Mouse (Mus musculus) lung, adult 2 months (tissue): Measurements from ENCODE around the gene Mapk8ip3.

Source experiments
- CTCF ChIP-seq: fragments of 200-500 bp; IDR thresholded peaks from 2 replicates; pipeline ENCODE4 v1.5.1; 2011; ENCODE audit warnings: mild to moderate bottlenecking, low read length, control low read depth; ENCODE audit not compliant: insufficient read depth
- POLR2A ChIP-seq: fragments of 200-500 bp; IDR thresholded peaks from 2 replicates; pipeline ENCODE4 v1.6.1; 2011; ENCODE audit warnings: low read depth, mild to moderate bottlenecking, control low read depth, low read length, borderline replicate concordance; ENCODE audit errors: extremely low read depth

DNA sequence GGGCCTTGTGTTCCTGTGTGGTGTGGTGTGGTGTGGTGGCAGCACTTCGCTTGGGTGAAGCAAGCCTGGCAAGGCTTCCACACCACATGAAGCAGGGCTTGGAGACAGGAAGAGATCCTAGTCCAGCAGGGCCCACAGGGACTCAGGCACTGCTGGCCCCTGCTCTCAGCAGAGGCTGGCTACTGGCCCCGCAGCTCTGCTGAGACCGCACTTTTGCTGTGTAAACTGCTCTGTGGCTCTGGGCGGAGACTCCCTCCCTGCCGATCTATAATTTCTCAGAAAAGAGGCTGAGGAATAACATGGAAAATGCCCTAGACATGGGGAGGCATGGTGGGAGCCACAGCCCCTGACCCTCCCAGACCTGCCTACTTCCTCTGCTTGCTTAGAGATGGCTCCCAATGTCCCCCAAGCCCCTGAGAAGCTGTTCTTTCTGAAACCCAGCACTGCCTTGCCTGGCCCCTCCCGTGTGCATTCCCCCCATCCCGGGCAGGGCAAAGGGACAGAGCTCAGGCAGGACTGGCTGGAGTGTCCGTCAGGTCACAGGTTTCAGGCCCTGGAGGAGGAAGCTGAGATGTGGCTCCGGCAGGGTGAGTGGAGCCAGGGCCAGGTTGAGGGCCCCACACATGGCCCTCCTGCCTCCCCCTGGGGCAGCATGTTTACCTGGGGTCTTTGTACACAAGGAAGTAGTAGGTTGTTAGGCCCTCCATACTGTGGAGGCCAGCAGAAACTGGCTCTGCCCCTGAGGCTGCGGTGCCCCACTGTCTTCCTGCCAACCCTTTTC, 59.3 kb downstream of the Mapk8ip3 start:
- no peak for TF ChIP-seq CTCF
- TF ChIP-seq POLR2A: no peak
